Mouse (Mus musculus): ENCODE results near the gene Cmss1.

Gene Cmss1

DNA sequence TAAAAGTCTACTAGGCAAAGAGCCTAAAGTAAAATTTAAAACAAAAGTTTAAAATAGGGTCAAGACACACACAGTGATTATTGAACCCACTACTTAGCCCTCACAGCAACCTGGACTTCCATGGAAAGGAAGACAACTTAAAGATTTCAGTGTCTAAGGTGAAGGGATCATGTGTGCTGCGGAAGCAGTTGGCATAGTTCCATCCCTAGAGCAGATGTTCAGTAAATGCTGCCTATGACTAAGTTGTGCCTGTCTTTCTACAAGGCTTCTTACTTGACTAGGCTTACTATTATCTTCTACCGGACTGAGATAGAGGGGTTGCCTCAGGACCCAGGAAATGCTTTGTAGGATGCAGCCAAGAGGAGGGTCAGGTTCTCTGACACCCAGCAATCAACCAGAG is 50.4 kb downstream of the Cmss1 start:
- DNase-seq = no peak

DNA sequence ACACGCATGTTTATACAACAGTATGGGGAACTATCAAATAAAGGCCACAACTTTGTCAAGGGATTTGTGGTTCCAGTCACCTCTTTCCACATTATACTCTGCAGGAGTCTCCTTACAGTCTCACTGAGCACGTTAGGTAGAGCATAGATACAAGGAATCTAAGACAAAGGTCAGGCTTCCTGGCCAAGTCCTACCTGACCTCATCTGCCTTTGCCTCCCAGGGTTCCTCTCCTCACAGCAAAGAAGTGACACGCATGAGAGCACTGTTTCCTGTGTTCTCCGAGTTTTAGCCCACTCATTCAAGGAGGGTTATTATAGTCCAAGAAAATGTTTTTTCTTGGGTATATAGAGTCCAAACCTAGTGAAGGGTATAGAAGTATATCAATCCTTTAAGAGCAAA is 51.0 kb downstream of the Cmss1 start:
- DNase-seq = no peak

DNA sequence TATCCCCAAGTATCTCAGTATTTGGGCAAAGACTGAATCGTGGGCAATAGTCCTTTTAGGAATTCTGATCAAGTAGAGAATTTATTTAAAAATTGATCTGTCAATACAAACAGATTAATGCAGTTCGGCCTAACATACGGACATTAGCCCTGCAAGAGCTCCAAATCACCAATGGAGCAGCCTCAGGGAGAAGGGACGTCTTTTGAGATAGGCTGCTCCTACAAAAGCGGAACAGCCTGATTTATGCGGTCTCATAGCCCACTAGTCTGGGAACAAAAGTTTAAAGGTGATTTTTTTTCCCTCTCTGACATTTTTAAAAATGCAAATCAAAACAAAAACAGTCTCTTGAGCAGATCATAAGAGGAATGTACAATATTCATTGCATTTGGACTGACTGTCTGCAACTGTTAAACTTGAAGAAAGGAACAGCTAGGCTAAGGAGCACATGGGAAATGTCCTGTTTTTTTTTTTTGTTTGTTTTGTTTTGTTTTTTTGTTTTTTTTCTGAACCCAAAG is 51.7 kb downstream of the Cmss1 start:
- no peak for DNase-seq

DNA sequence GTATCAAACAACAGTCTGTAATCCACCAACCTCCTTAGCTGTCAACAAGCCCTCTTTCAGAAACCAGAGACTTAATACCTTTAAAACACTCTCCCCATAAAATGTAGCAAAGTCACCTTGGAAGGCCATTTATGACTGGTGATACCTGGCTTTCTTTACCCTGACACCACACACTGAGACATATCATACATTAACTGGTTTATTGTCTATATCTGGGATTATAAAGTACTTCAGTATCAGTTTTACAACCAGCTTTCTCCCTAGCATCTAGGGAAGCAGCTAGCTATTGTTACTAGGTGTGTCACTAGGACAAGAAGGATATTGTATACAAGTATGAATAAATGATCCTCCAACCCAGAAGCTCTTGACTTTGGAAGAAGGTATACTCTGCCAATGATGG is 53.4 kb downstream of the Cmss1 start:
- DNase-seq = no peak

DNA sequence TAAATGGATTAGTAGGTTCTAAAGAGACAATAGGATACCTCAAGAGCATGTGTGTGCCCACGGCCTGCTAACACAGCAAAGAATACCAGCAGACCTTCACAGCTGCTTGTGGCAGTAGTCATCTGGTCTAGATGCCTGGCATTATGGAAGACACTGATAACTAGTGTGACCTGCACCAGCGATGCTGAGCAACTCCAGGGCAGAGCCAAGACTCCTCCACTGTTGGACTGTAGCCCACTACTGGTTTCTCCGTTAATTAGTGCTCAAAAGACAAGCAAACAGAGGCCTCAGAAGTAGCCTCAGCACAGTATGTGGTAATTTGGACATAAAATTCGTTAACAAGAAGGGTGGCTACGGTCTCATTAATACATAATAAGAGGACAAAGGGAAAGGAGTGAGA is 54.0 kb downstream of the Cmss1 start:
- no peak for DNase-seq

DNA sequence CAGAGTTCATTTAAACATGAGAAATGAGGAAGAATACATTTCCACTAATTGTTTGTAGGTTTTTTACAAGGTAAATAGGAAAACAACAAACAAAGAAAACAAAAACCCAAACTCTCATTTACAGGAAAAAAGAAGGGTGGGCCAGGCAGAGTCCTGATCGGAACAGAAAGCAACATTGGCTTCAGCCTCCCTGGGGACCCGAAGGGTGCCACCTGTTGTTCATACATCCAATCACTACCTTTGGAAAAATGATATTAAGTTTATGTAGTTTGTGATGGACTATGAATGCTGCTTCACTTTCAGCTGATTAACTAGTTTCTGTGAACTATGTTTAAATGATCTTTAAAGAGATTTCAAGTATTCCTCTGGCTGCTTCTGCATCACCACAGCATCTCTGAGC is 55.0 kb downstream of the Cmss1 start:
- DNase-seq = no peak

DNA sequence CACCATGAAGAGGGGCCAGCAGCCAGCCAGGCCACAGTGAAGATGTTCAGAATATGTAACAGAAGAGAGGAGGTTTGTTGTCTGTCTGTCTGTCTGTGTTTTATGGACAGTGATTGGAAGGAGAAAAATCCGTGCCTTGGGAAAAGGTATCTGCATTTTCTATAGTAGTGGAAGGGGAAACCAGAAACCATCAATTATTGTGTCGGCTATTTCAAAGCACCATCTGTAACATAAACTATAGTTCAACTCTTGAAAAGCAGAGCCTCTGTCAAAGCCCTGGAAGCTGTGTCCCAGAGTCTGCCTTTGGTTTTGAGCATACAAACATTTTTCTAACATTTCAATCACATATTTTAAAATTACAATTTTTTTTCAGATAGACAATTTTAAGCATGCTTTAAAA is 55.8 kb downstream of the Cmss1 start:
- DNase-seq = no peak

DNA sequence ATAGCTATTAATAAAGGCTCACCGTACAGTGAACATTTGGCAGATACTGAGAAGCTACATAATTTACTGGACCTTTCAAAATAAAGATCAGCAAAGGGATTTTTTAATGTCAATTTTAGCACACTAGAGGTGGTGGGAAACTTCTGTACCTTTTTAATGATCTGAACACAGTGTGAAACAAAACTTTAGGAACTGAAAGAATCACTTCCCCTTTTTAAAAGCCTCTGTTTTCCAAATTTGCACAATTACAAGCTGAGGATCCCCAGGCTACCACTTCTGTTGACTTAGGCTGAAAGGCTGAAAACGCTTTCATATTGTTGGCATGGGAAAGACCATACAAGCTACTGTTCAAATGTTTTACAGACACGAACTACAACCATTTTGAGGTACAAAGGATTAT is 56.6 kb downstream of the Cmss1 start:
- DNase-seq = no peak

DNA sequence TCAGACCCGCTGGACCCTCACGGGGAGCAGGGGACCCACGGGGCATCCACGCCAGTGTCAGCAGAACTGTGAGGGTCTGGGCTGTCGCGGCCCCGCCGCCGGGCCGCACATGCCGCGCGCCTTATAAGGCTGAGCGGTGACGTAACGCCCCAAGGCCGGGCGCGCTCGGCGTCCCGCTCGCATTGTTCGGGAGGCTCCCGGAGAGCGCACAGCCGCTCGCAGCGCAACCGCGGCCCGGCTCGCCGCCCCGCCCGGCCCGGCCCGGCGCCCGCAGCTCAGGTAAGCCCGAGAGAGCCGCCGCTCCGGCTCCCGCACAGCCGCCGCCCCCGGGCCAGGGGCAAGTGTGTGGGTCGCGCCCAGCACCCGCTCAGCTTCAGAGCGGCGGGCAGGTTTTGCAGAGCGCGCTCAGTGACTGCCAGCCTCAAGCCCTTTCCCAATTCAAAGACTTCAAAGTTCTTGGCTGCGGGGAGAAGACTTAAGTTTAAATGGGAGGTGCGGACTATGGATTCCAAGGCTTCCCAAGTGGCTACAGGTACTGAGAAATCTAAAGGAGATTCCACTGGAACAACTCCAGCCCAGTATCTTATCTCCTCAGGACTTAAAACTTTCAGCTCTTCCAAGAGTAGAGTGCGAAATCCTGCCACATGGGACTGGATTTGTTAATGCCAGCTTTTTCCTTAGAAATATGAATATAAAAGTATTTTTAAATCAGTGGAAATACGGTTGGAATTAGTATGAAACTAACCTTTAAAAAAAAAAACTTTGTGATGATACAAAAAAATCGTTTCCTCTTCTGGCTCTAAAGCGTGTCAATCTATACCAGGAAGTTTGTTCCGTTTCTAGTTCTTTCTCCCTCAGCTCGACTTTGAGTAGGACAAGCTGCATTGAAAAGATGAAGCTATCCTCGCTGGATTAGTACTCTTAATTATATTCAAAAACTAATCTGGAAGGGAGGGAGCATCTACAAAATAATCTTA is 57.3 kb downstream of the Cmss1 start:
- no peak for DNase-seq

DNA sequence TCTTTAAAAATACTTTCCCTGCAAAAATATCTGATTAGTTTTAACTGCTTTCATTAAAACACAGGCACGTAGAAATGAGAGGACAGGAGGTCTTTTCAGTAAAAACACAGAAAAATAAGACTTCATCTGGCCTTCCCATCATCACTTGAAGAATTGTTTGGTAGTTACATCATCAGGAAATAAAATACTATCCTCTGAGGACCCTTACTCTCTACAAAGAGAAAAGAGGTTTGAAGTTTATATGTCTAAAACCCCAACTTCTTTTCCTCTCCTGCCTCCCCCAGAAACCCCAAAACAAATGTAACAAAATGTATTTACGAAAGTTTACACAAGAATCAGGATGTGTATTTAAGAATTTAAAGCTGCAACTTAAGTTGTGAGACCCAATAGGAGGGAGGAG is 58.1 kb downstream of the Cmss1 start:
- DNase-seq = no peak

DNA sequence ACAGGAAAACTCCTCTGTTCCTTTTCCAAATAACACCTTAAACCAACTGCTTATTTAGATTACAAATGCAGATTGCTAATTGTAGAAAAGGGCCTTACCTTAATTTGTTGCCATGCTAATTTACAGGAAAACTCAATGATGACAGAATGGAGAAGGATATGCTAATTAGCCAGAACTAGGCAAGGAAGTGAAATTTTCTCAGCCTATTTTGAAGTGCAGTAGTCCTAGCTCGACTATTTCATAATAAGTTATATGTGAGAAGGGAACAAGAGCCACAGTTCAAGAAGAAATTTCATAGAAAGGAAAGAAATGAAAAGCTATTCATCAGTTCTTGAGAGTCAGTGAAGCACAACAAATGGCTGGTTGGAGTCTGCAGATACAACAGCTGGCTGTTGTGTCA is 60.3 kb downstream of the Cmss1 start:
- no peak for DNase-seq

DNA sequence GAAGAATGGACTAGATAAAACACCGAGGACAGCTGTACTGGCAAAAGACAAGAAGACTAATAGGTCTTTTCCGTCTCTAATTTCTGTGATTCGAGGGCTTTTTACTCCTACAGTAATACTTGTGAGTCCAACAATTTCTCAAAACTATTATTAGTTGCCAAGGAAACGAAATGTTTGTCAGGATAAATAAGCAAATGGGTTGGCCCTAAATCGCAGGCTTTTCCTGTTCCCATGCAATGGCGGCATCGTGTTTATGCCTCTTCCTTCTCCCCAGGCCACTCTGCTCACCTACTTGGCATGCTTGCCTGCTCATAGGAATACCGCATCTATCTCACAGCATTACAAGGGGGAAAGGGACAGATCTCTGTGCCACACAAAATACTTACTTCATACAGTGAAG is 62.2 kb downstream of the Cmss1 start:
- DNase-seq = no peak

DNA sequence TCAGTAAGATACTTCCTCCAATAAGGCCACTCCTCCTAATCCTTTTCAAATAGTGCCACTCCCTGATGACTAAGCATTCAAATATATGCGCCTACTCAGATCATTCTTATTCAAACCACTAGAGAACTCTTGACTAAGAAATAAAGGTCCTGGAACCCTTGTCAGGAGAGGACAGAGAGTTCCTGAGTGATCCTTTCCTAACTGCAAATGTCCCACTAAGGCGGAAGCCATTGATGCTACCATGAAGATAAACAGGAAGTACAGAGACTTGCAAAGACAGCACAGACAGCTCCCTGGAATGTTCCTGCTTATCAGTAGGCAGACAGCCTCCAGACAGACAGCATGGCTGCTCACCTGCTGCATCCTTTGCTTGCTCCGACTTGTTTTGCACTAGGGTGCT is 63.4 kb downstream of the Cmss1 start:
- no peak for DNase-seq

DNA sequence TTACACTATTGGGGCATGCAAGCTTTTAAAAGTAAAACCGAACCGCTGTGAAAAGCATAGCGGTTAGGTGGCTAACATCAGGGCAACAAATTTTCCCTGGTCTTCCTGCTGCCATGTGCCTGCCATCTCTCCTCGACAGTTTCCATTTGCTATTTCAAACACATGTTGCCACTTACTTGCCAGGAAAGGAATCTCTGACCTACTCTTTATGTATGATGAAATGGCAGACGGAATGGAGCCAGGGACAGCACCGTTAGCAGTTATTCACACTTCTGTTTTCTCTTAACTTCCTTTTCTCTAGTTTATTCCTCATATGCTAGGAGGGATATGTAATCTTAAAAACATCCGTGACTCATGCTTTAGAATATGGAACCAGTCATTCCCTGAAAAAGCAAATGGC is 70.2 kb downstream of the Cmss1 start:
- no peak for DNase-seq

DNA sequence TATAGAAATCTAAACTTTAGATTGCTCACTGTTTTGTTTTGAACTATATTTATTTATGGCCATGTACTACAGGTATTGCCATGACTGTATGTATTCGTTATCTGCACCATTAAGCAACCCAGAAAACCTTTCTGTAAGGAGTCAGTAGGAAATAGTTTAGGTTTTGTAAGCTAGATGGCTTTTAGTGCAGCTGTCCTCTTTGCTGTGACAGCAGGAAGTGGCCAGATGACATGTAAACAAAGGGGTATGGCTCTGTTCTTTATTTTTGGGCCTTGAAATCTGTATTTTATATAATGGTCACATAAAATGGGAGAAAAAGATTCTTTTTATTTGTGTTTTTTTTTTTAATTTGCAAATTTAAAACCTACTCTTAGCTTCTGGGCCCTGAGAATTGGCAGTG is 71.9 kb downstream of the Cmss1 start:
- DNase-seq = no peak

DNA sequence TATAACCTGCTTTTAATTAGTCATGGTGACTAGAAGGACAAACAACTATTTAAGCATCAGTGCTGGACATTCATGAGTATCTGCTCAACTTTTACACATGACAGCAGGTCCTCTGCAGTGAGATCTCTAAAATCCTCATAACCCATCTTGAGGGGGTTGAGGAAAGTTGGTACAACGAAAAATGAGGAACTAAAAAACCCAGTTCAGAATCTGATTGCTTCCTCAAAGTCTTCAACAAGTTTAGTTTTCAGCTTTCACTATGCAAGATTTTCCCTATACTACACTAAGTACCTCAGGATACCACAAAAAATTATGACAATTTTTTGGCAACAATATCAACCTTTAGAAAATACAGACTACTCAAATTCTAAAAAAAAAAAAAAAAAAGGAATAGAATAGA is 72.3 kb downstream of the Cmss1 start:
- DNase-seq = no peak

DNA sequence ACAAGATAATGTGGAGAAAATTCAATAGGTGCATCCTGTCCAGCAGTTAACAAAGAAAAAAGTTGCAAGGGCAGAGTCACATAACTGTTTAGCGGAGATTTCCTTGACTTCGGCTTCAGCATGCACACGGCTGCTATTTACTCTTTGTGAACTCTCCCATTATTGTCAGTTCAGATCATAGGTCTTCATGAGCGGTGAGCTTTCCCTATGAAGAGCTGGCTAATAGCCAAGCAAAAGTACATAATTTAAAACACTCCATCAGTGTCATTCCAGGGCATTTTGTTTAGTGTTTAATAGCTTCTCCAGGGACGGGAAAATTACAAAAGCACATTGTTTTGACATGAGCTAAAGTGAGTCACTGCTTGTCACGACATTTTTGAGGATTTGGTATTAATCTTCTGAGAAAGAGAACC is 74.6 kb downstream of the Cmss1 start:
- no peak for DNase-seq

DNA sequence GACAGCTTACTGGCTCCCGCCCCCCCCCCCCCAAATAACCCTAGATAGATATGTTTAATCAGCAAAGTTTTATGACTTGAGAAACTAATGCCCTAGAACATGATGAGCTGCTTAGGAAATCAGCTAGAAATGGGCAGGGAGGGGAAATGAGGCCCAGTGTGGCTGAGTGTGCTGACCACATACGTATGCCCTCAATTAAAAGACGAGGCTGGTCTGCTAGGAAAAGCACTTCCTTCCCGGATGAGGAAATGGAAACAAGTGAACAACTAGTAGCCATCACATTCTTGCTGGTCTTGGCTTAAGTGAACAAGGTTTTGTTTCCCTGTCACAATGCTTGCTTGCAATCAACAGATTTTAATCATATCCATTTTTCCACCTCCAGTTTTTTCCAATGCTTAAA is 76.1 kb downstream of the Cmss1 start:
- no peak for DNase-seq

DNA sequence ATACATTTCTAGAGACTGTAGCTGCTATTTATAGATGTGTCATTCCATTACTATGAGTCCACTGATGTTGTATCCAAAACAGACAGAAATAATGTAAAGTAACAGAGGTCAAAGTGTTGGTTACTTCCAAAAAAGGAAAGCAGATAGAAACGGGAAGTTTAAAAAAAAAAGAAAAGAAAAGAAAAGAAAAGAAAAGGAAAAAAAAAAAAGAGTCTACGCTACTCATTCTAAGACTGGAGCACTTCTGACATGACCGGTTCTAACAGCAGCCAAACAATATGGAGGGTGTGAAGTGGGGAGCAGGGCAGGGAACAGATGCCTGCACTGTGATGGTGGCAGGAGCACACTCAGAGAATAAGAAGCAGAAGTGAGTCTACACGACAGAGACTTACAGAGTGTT is 78.2 kb downstream of the Cmss1 start:
- DNase-seq = no peak

DNA sequence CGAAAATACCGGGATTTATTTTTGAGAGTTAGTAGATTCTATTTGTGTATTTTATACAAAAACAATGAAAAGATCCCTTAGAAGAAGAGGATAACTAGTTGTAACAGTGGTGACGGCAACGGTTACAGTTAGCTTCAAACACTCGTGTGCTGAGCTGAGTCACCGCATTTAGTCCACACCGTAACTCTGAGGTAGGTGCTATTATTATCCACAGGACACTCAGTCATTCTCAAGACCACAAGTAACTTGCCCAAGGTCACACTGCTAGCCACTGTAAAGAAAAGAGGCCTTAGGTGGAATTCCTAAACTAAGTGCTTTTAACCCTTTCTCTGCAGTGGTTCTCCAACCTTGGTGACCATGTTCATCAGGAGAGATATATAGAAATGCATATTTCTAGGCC is 79.8 kb downstream of the Cmss1 start:
- DNase-seq = no peak

DNA sequence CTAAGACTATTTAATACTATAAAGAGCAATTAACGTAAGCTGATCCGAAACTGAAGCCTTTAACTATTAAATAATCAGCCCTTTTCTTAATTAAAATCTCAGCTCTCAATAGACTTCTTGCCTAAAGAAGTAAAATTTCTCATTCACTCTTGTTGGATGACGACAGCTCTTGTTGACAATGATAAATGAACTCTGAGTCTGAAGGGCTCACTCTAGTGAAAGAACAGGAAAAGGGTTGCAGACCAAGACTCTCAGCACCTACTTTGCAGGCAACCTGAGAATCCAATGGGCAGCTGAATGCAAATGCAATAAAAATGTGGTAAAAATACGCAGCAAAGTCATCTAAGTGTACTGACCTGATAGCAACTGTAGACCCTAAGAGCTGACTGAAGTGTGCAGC is 81.2 kb downstream of the Cmss1 start:
- DNase-seq = no peak

DNA sequence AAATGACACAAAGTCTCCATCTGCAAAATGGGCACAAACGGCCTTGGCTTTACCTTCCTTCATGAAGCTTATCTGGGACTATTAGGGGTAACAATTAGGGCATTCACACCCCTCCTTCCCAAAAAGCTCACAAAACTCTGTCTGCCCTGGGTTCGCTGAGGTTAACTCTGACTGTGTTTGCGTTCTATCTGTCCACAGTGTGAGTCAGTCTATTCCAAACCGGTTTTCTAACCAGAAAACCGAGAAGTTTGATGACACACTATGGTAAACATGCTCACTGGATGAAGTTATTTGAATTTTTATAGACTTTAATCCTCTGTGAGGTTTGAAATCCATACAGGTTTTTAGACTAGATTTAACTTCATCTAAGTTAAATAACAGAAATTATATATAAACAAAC is 81.6 kb downstream of the Cmss1 start:
- DNase-seq = no peak

DNA sequence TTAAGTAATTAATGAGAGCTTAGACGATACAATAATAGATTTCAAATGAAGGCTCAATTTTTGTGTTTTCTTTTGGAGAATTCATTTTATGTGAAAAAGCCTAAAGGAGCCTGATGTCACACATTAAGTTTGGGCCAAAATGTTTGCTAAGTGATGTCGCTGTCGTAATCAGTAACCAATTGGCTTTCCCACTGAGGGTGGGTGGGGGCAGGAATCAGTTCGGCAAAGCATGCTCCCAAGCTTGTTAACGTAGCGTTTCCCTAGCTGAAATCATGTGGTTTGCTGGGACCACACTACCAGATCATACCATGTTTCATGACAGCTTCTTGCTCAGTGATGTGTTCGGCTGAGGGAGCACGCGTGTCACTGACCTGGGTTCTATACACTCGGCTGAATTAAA is 91.0 kb downstream of the Cmss1 start:
- DNase-seq = no peak

DNA sequence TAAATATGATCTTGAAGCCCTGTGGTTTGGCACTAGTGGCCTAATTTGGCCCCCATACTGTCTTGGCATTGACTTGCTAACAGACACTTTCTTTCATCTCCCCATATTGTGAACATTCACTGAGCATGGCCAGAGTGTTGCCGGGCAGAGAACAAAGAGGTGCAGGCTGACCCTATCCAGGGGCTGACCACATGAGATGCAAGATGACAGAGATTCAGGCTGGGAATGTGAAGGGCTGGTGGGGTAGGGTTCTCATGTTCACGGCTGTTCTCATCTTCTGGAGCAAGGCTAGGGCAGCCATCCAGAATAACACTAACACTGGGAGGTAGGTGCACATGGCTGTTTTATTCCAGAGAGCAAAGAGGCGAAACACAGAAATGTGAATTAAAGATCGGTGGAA is 92.3 kb downstream of the Cmss1 start:
- DNase-seq = no peak

DNA sequence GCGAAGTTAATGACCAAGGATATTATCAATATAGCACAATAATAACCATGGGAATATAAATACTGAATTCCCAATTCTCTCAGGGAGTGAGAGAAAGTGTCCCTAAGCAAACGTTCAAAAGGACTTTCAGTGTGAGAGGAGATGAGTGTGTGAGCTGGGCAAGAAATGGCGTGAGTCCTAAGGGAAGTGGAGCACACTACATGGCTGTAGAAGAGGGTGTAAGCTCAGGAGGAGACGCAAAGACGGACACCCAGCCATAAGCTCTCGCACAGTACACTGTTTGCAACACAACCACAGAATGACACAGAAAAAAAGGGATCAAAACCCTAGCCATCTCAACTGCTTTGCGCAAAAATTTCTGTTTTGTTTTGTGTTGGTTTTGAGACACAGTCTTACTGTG is 93.1 kb downstream of the Cmss1 start:
- no peak for DNase-seq

Data from cerebellum, adult 11 months (tissue).